Mouse (Mus musculus) central nervous system, embryonic 11.5 days (tissue): ENCODE results near the gene Pigs. TPM values are rescaled to one million over a fixed set of nuclear protein-coding genes. Genes with fewer than 3 reads are reported as not detected.

ENCODE experiments used
- polyA plus RNA-seq: library from polyadenylated mRNA; depleted of rRNA; stranded (reverse); fragments of >200 nt; gene quantifications from 2 replicates; pipeline ENCODE4 v1.2.3, GENCODE M21; 2012; rRNA removed

The Pigs gene
- polyA plus RNA-seq, result 37.7 and 53.2 TPM in 2 replicates

DNA sequence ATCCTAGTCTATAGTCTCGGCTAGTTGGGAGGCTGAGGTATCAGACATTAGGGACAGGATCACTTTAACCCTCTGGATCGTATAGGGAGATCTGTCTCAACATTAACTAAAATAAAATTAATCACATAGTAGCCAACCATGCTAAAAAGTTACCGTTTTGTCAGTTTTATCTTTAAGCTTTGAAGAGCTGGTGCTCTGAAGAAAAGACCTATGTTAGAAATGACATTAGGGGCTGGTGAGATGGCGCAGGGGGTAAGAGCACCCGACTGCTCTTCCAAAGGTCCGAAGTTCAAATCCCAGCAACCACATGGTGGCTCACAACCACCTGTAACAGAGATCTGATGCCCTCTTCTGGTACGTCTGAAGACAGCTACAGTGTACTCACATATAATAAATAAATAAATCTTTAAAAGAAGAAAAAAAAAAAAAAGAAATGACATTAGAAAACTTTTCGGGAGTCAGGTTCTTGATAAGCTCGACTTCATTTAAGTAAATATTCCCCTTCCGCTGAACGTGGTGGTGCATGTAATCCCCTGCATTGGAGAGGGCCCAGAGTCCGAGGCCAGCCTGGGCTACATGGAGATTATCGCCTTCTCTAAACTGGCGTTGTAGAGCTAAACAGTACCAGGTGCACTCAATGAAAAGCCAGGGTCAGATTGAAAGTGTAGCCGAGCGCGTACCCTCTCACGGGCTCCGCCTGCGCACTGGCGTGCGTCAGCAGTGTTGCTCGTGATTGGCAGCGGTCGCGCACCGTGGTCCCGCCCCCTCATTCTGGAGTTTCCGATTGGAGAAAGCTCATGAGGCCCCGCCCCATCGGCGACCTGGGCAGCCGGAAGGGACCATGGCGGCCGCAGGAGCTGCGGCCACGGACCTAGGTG lies at the start of gene Pigs:
Pigs (plus strand) TSS at position 782 of the 878 bp plus-strand sequence.

DNA sequence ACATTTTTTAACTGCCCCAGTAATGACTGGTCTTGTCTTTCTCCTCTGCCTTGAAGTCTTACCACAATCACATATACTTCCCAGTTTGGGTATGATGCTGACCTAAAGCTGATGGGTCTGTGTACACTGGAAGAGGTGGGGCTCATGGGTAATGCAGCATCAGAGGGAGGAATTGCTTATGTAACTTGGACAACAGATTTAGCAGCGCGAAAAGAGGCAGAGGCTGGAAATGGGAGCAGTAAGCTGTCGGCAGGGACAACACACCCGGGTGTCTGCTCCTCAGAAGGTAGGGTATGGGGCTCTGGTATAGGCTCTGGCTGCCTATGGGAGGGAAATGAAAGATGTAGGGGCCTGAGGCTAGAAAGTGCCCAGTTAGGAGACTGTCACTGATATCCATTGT lies 37.6 kb upstream of the Pigs start, which contains the start of gene BC030499:
BC030499 (plus strand) TSS at position 188 of the 400 bp plus-strand sequence.

DNA sequence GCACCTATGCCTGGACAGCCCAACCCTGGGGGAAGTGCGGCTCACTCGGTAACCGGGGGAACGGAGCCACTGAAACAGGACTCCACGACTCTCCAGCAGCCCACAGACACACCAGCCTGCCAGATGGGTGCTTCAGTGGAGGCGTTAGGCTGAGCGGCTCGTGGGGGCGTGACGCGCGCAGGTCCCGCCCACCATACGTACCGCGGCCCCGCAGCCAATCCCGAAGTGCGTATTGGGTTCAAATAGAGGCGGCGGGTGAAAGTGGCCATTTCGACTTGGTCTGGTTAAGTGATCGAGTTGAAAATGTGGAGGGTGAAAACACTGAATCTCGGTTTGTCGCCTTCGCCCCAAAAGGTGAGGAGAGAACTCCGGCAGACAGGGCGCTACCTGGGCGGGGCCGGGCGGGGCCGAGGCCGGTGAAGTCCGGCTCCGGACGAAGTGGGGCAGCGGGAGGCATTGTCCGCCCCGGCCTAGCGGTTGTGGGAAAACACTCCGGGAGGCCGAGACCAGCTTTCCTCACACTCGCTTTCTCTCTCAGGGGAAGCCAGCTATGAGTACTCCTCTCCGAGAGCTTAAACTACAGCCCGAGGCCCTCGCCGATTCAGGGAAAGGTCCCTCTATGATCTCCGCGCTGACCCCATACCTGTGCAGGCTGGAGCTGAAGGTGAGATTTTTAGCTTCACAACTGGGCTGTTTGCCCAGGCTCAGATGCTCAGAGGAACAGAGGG lies 26.7 kb upstream of the Pigs start, which contains the start of gene Spag5:
Spag5 (plus strand) TSS at position 173 of the 728 bp plus-strand sequence.

DNA sequence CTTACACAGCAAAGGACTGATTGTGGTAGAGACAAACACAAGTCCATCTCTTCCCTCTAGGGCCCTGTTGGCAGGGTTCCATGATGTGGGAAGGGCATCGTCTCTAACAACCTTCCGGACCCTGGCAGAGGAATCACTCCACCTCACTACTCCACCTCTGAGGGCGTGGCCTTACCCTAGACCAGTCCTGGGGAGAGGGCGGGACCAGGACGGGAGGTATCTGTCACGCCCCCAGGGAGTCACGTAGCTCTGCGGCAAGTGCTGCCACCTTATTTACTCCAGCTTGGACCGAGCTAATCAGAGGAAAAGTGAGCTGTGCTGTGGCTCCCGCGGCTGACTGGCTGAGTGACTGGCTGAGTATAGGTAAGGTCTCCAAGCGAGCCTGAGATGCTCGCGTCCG lies 5.4 kb upstream of the Pigs start, which contains the start of gene Aldoc:
Aldoc (plus strand) TSS at position 109 of the 400 bp plus-strand sequence.

DNA sequence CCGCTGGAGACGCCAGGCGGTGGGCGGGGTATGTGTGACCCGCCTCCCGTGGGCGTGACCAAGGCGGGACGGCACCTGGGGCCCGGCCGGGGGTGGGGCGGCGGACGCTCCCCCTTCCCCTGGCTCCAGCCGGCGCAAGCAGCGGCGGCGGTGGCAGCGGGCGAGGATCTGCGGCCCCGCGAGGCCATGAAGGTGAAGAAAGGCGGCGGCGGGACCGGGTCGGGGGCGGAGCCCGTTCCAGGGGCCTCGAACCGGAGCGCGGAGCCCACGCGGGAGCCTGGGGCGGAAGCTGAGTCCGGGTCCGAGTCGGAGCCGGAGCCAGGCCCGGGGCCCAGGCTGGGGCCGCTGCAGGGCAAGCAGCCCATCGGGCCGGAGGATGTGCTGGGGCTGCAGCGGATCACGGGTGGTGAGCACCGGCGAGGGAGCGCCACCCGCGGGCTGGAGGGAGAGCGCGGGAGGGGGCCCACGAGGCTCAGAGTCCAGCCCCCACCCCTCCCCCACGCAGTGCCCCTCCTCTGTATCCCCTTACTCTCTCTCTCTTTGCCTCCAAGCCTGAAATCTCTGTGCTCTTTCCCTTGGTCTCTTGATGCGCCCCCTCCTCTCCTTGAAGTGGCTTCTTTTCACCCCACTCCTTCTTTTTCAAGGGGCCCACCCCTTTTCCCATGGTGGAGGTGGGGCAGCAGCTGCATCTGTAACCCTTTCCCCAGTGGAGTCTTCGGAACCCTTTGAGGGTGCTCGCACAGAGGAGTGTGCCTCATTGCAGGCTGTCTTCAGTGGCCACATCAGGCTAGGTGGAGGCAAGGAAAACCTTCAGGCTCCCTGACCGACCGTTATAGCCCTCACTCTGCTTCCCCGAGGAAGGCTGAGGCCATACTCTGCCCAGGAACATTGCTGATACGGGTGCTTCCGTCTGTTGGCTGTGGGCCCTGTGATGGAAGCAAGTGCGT lies 15.4 kb downstream of the Pigs start, which contains the start of gene Unc119:
Unc119 (plus strand) TSS at position 102 of the 947 bp plus-strand sequence.

DNA sequence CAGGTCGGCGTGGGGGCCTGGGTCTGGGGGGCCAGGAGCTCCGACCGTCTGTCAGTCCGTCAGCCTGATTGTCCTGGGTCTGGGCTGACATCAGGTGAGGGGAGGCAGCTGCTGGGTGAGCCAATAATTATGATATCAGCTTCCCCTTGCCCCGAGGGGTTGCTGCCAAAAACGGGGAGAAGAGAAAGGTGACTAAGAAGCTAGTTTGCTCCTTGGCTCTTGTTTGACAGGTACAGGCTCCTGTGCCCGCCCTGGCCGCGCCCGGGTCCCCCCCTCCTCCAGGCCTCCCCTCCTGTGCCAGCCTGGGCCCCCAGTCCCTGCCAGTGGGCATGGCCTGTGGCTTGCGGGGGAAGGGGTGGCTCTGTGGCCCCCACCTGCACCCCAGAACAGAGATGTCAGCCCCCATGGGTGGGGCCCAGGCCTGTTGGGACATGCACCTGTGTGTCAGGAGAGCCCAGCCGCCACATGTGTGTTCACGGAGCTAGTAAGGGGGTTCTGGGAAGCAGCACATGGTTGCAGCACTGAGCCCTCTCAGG lies 58.4 kb downstream of the Pigs start, which contains the start of gene Foxn1:
Foxn1 (minus strand) TSS at position 51 of the 536 bp plus-strand sequence.

Other genes with a start within 250 kb of the Pigs start
- gene Eral1, start 248.0 kb upstream of the Pigs start, polyA plus RNA-seq, result 23.8 and 28.7 TPM in 2 replicates
- gene Fam222b, start 233.8 kb upstream of the Pigs start, polyA plus RNA-seq, result 12.7 and 20.4 TPM in 2 replicates
- gene Traf4, start 162.8 kb upstream of the Pigs start, polyA plus RNA-seq, result 127 and 187 TPM in 2 replicates
- 14.6 and 20.9 TPM in 2 replicates for gene Nek8, start 151.7 kb upstream of the Pigs start, polyA plus RNA-seq
- gene Tlcd1, start 151.7 kb upstream of the Pigs start, polyA plus RNA-seq, result 21.7 and 22.8 TPM in 2 replicates
- 3,764 and 3,899 TPM in 2 replicates for gene Rpl23a, start 144.8 kb upstream of the Pigs start, polyA plus RNA-seq
- gene Rab34, start 140.0 kb upstream of the Pigs start, polyA plus RNA-seq, result 59.8 and 90.6 TPM in 2 replicates
- 1.7 and 3.0 TPM in 2 replicates for gene Proca1, start 135.0 kb upstream of the Pigs start, polyA plus RNA-seq
- 76.8 and 95.7 TPM in 2 replicates for gene Sdf2, start 82.7 kb upstream of the Pigs start, polyA plus RNA-seq
- 29.4 and 30.4 TPM in 2 replicates for gene Supt6, start 82.4 kb upstream of the Pigs start, polyA plus RNA-seq
- gene 2610507B11Rik, start 66.7 kb upstream of the Pigs start, polyA plus RNA-seq, result 60.1 and 65.0 TPM in 2 replicates
- 0.68 and 0.82 TPM in 2 replicates for gene BC030499, start 37.6 kb upstream of the Pigs start, polyA plus RNA-seq
- gene Spag5, start 26.9 kb upstream of the Pigs start, polyA plus RNA-seq, result 91.4 and 95.4 TPM in 2 replicates
- 3.7 and 5.3 TPM in 2 replicates for gene Aldoc, start 5.4 kb upstream of the Pigs start, polyA plus RNA-seq
- gene Unc119, start 15.1 kb downstream of the Pigs start, polyA plus RNA-seq, result 91.0 and 110 TPM in 2 replicates
- 0.07 TPM in 1 of 2 replicates, not detected in the other for gene Foxn1, start 58.1 kb downstream of the Pigs start, polyA plus RNA-seq
- 0.04 TPM in 1 of 2 replicates, not detected in the other for gene Slc13a2, start 93.8 kb downstream of the Pigs start, polyA plus RNA-seq
- gene Slc46a1, start 137.3 kb downstream of the Pigs start, polyA plus RNA-seq, result 7.5 and 11.2 TPM in 2 replicates
- 10.7 and 11.2 TPM in 2 replicates for gene Sarm1, start 169.3 kb downstream of the Pigs start, polyA plus RNA-seq
- 49.4 and 66.4 TPM in 2 replicates for gene Vtn, start 170.7 kb downstream of the Pigs start, polyA plus RNA-seq
- gene Sebox, start 175.0 kb downstream of the Pigs start, polyA plus RNA-seq, result 0.10 and 0.11 TPM in 2 replicates
- 54.8 and 64.1 TPM in 2 replicates for gene Tmem199, start 183.8 kb downstream of the Pigs start, polyA plus RNA-seq
- 82.8 and 83.1 TPM in 2 replicates for gene Poldip2, start 183.8 kb downstream of the Pigs start, polyA plus RNA-seq
- 39.3 and 54.4 TPM in 2 replicates for gene Tnfaip1, start 207.9 kb downstream of the Pigs start, polyA plus RNA-seq
- 69.3 and 94.2 TPM in 2 replicates for gene Ift20, start 207.9 kb downstream of the Pigs start, polyA plus RNA-seq
- gene Tmem97, start 222.4 kb downstream of the Pigs start, polyA plus RNA-seq, result 21.7 and 31.9 TPM in 2 replicates